Mouse (Mus musculus) stomach, postnatal 0 days (tissue): ENCODE measurements at regions not wholly inside any gene's neighbourhood (a gene's known extent, or its start where the extent isn't known, plus 50 kb on each side); places are given as distances from the start of the nearest gene placed in this dataset.

ENCODE experiments used
- CTCF ChIP-seq: IDR thresholded peaks from 2 replicates; pipeline ENCODE4 v1.5.1; 2016; ENCODE audit warnings: antibody characterized with exemption, low read depth, mild to moderate bottlenecking, moderate library complexity
- EP300 ChIP-seq: optimal IDR thresholded peaks from 2 replicates; pipeline ENCODE3; 2016; ENCODE audit warnings: antibody characterized with exemption

DNA sequence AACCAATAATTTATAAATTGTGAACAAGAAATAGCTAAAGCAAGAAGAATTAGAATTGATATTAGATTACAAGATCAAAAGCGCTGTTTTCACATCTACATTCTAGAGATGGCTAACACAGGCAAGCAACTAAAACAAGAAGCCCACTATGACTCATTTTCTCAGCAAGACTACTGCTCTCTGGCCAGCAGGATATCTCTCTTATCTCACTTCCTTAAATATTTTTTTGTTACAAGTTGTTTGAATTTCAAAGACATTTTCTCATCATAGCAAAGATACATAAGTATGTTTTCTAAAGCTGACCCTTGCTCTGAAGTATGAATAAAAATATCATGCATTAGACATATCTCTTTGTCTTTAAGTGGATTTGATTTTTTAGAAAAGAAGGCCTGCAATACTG is 556.2 kb downstream of the Slco4c1 start:
- TF ChIP-seq EP300 (no peak), CTCF (no peak)
